Mouse (Mus musculus) embryonic facial prominence, embryonic 15.5 days (tissue): ENCODE data around the gene Syne3. TPM values are rescaled to one million over a fixed set of nuclear protein-coding genes. Genes with fewer than 3 reads are reported as not detected.

Experiments
- ATAC-seq: fragments of 200-750 bp; cut with Nextera tagmentation; 2 replicates; pipeline ENCODE4 v1.8.0; 2017; ENCODE audit warnings: low read depth, moderate TSS enrichment; ENCODE audit not compliant: insufficient number of reproducible peaks, low FRiP score, low TSS enrichment
- H3K27ac ChIP-seq: fragments of 300-500 bp; sonication (generic); replicated peaks from 2 replicates; pipeline ENCODE4 v1.5.1; 2015; ENCODE audit warnings: mild to moderate bottlenecking, inconsistent platforms
- H3K27me3 ChIP-seq: fragments of 300-500 bp; sonication (generic); 2 replicates; pipeline ENCODE4 v1.6.1; 2015; ENCODE audit warnings: inconsistent platforms
- H3K36me3 ChIP-seq: fragments of 300-500 bp; sonication (generic); 2 replicates; pipeline ENCODE4 v1.6.1; 2015; ENCODE audit warnings: mild to moderate bottlenecking, inconsistent platforms
- H3K4me1 ChIP-seq: fragments of 300-500 bp; sonication (generic); 2 replicates; pipeline ENCODE4 v1.6.1; 2015; ENCODE audit warnings: inconsistent platforms
- H3K4me2 ChIP-seq: fragments of 300-500 bp; sonication (generic); replicated peaks from 2 replicates; pipeline ENCODE4 v1.6.1; 2015; ENCODE audit warnings: mild to moderate bottlenecking, inconsistent platforms
- H3K4me3 ChIP-seq: fragments of 300-500 bp; sonication (generic); replicated peaks from 2 replicates; pipeline ENCODE4 v1.5.1; 2015; ENCODE audit warnings: mild to moderate bottlenecking, inconsistent platforms
- H3K9ac ChIP-seq: fragments of 300-500 bp; sonication (generic); 2 replicates; pipeline ENCODE4 v1.6.1; 2015; ENCODE audit warnings: inconsistent platforms
- H3K9me3 ChIP-seq: fragments of 300-500 bp; sonication (generic); replicated peaks from 2 replicates; pipeline ENCODE4 v1.6.1; 2016; ENCODE audit warnings: inconsistent platforms
- WGBS: fragments of 180-500 bp; shearing (Covaris S2); methylation state at CpG from one replicate; pipeline ENCODE4 v1.1.7; 2015; 5-methylcytosine and 5-hydroxymethylcytosine counted together
- polyA plus RNA-seq: library from polyadenylated mRNA; unstranded; fragments of >200 nt; fragmentation: Nextera tagmentation; extraction: Ambion mirVana; gene quantifications from 2 replicates; pipeline ENCODE4 v1.2.1, GENCODE M21; 2015

The Syne3 gene
- polyA plus RNA-seq, 1 experiment from 2014 or later, result 3.6 TPM

DNA sequence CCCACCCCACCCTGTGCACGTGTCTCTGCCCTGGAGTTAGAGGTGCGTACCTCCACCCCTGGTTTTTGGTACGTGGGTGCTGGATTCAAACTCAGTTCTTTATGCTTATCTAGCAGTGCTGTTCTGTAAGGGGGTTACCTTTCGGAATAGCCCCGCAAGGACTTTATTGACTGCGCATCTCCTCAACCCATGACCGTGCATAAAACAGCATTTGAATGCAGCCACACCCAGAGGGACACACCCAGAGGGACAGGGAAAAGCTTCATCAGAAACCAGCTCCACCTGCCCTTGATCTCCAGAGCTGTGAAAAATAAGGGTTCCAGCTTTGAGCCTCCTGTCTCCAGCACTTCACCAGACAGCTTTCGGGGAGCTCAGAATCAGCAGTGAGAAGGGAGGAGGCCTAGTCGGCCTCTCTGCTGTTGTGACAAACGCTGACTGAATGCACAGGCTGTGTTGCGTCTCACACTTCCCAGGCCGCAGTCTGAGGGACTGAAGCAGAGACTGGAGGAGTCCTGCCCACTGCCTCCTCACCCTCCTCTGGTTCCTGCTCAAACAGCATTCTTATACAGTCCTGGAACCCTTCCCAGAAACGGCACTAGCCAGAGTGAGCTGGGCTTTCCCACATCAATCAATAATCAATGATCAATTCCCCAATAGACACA lies 107.1 kb downstream of the Syne3 start:
- no peaks in the 10 kb centered on the region for H3K27me3 ChIP-seq
- H3K9me3 ChIP-seq, result no peaks in the 10 kb centered on the region
- H3K36me3 ChIP-seq, result no peaks in the 10 kb centered on the region
- 80% methylated on average over 13 of the region's 13 CpGs for WGBS
- H3K4me2 ChIP-seq, result no peak overlapping the region
- H3K27ac ChIP-seq, result no peak overlapping the region
- H3K9ac ChIP-seq, result no peak overlapping the region
- no peak overlapping the region for H3K4me3 ChIP-seq
- peaks cover 21% of the 10 kb centered on the region for H3K4me1 ChIP-seq
- ATAC-seq, result no peak

DNA sequence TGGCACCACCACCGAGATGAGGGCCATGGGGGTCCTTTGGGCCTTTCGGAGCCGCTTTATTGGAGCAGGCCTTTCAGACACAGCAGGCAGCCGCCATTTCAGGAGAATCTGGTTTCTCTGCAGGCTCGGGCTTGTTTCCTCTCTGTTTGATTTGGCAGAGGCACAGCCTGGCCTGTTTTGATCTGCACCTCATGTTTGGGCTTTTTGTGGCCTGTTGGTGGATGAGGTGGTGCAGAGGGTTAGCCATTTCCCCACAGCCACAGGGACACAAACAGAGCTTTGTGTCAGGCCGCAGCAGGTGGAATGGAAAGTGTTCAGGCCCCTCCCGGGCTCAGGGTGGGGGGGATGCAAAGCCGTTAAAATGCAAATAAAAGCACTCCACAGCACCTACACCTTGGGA lies 108.3 kb downstream of the Syne3 start:
- H3K9me3 ChIP-seq, result no peaks in the 10 kb centered on the region
- H3K36me3 ChIP-seq, result no peaks in the 10 kb centered on the region
- WGBS, result 37% methylated on average over 8 of the region's 8 CpGs
- H3K9ac ChIP-seq, result no peak overlapping the region
- peaks cover 31% of the 10 kb centered on the region for H3K4me1 ChIP-seq
- H3K4me3 ChIP-seq, result no peak overlapping the region
- ATAC-seq, result no peak
- H3K27me3 ChIP-seq, result no peaks in the 10 kb centered on the region
- no peak overlapping the region for H3K27ac ChIP-seq
- H3K4me2 ChIP-seq, result no peak overlapping the region

- 54% methylated on average over 3 of the region's 3 CpGs for WGBS
- Histone ChIP-seq H3K4me3 (no peak overlapping the region), H3K27ac (no peak overlapping the region), H3K4me1 (peaks cover 31% of the 10 kb centered on the region), H3K27me3 (no peaks in the 10 kb centered on the region), H3K4me2 (no peak overlapping the region), H3K9ac (no peak overlapping the region), H3K36me3 (no peaks in the 10 kb centered on the region), H3K9me3 (no peaks in the 10 kb centered on the region)
- no peak for ATAC-seq
Measured at GRCm38 (mm10) chr12:104899835-104900234, 109.8 kb downstream of the Syne3 start.

DNA sequence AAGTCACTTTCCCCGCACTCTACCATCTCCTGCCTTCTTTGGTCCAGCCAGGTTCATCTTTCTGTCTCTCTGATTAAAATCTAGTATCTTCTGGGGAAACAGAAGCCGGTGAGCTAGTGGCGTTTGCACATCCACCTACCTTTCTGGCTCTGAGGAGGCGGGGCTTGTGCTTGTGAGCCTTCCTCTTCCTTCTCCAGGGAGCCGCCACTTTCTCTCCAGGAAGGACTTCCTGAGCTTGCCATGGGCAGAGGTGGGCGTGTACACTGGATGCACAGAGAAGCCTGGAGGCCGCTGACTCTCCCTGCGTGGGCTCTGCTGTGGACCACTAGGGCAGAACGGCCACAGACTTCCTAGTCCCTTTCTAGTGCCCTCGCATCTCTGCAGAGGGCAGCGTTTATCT lies 110.4 kb downstream of the Syne3 start:
- 51% methylated on average over 11 of the region's 11 CpGs for WGBS
- Histone ChIP-seq H3K9me3 (no peaks in the 10 kb centered on the region), H3K27me3 (no peaks in the 10 kb centered on the region), H3K4me1 (peaks cover 28% of the 10 kb centered on the region), H3K4me2 (no peak overlapping the region), H3K36me3 (no peaks in the 10 kb centered on the region), H3K4me3 (no peak overlapping the region), H3K9ac (no peak overlapping the region), H3K27ac (no peak overlapping the region)
- ATAC-seq, result no peak

DNA sequence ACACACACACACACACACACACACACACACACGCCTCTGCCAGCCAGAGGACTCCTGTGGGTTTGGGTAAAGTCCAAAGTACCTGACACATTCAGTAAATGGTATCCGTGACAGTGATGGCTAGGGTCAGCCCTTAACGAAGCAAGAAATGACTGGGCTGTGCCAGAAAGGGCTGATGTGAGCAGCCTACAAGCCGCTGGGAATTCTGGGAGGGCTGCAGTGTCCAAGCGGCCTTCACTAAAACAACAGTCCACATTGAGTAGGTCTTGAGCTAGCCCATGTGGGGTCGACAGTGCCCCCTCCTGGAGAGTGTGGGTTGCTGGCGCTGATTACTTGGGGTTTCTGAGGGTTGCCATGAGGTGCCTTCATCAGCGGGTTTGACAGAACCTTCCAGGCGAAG lies 110.9 kb downstream of the Syne3 start:
- no peak overlapping the region for H3K4me3 ChIP-seq
- H3K36me3 ChIP-seq, result no peaks in the 10 kb centered on the region
- no peak overlapping the region for H3K9ac ChIP-seq
- H3K4me2 ChIP-seq, result no peak overlapping the region
- peaks cover 23% of the 10 kb centered on the region for H3K4me1 ChIP-seq
- H3K27me3 ChIP-seq, result no peaks in the 10 kb centered on the region
- no peaks in the 10 kb centered on the region for H3K9me3 ChIP-seq
- no peak overlapping the region for H3K27ac ChIP-seq
- 67% methylated on average over 9 of the region's 9 CpGs for WGBS
- ATAC-seq, result no peak

- Histone ChIP-seq H3K9me3 (no peaks in the 10 kb centered on the region), H3K4me3 (no peak overlapping the region), H3K36me3 (no peaks in the 10 kb centered on the region), H3K27ac (peak overlapping the region; percentile 60), H3K4me1 (peaks cover 23% of the 10 kb centered on the region), H3K27me3 (no peaks in the 10 kb centered on the region), H3K9ac (no peak overlapping the region), H3K4me2 (no peak overlapping the region)
- ATAC-seq, result peak; percentile 56; the same call in 1 of the 2 replicates
- 45% methylated on average over 8 of the region's 8 CpGs for WGBS
Measured at GRCm38 (mm10) chr12:104897051-104897618, 112.5 kb downstream of the Syne3 start.

DNA sequence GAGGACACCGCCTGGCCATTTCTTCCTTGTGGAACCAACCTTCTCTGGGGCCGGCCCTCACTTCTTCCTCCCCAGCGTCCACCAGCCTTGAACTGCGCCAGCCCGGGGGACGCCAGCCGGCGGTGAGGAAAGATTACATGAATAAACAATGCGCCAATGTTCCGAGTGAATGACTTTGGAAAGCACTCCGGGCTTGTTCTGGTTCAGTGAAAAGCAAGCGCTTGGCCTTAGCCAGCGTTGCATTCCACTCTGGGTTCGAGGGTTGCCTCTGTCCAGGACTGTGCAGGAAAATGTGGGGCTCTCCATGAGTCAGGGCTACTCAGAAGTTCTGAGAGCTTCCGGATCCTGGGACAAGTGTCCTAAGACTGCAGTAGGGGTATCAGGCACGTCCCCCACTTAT lies 113.0 kb downstream of the Syne3 start:
- H3K36me3 ChIP-seq, result no peaks in the 10 kb centered on the region
- 60% methylated on average over 16 of the region's 16 CpGs for WGBS
- no peaks in the 10 kb centered on the region for H3K9me3 ChIP-seq
- no peak overlapping the region for H3K4me2 ChIP-seq
- no peak overlapping the region for H3K4me3 ChIP-seq
- H3K27me3 ChIP-seq, result no peaks in the 10 kb centered on the region
- peaks cover 23% of the 10 kb centered on the region for H3K4me1 ChIP-seq
- peak; percentile 31; the same call in 1 of the 2 replicates for ATAC-seq
- H3K9ac ChIP-seq, result no peak overlapping the region
- peak overlapping the region; percentile 60 for H3K27ac ChIP-seq

DNA sequence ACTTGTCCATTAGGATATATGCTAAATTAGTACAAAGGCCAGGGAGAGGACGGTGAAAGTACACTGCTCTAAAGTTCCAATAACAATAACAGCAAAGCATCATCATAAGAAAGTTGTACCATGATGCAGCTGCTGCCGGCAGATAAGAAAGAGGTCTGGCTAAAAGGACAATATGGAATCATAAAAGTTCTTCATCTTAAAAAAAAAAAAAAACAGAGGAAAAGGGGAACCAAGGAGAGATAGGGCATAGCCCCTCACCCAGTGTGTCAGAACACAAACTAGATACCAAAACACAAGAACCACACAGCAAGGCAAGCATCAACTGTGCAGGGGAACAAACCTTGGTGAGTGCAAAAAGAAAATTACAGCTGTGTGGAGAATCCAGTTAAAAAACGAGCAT lies 117.4 kb downstream of the Syne3 start:
- Histone ChIP-seq H3K27ac (no peak overlapping the region), H3K4me1 (peaks cover 12% of the 10 kb centered on the region; the same call in 1 of the 2 replicates), H3K36me3 (no peaks in the 10 kb centered on the region), H3K9ac (no peak overlapping the region), H3K27me3 (no peaks in the 10 kb centered on the region), H3K9me3 (no peaks in the 10 kb centered on the region), H3K4me3 (no peak overlapping the region), H3K4me2 (no peak overlapping the region)
- 94% methylated on average over 3 of the region's 3 CpGs for WGBS
- ATAC-seq, result no peak

DNA sequence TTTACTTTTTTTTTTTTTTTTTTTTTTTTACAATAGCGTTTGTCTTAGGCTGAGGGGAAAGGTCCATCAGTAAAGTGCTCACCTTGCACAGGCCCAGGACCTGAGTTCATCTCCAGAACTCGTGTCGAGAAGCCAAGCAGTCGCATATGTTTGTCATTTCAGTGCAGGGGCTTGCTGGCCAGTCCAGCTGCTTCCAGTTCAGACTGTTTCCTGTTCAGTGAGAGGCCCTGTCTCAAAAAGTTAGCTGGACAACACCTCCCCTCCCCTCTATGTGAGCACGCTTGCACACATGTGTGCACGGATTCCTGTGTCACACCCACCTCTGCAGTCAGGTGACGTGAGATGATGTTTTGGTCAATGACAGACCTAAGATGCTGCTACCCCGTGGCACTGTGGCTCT lies 119.5 kb downstream of the Syne3 start:
- Histone ChIP-seq H3K27me3 (no peaks in the 10 kb centered on the region), H3K4me3 (no peak overlapping the region), H3K9ac (no peak overlapping the region), H3K4me1 (0 out of 2 replicates have a peak, but pooled peaks cover 4% of the 10 kb centered on the region), H3K27ac (no peak overlapping the region), H3K9me3 (no peaks in the 10 kb centered on the region), H3K36me3 (no peaks in the 10 kb centered on the region), H3K4me2 (no peak overlapping the region)
- WGBS, result 45% methylated on average over 8 of the region's 8 CpGs
- ATAC-seq, result no peak

DNA sequence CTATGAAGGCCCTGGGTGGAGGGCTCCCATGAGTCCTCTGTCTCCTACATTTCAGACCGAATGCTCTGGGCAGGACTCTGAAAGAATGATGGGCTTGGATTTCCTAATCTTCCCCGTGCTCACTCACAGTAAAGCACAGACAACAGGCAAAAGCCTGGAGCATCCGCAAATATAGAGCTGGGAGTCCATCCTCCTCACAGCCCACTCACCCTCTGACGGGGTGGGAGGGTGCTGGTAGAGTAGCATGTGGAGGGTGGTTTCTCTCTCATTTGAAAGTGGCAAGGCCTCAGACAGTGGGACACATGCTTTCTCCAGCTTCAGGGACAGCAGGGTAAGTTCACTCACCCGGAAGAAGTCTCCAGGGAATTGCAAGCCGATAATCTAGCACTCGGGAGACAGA lies 123.5 kb downstream of the Syne3 start:
- 0 out of 2 replicates have a peak, but pooled peaks cover 4% of the 10 kb centered on the region for H3K4me1 ChIP-seq
- H3K4me2 ChIP-seq, result no peak overlapping the region
- WGBS, result 85% methylated on average over 7 of the region's 7 CpGs
- ATAC-seq, result no peak
- no peaks in the 10 kb centered on the region for H3K9me3 ChIP-seq
- H3K27ac ChIP-seq, result no peak overlapping the region
- H3K9ac ChIP-seq, result no peak overlapping the region
- H3K4me3 ChIP-seq, result no peak overlapping the region
- no peaks in the 10 kb centered on the region for H3K36me3 ChIP-seq
- no peaks in the 10 kb centered on the region for H3K27me3 ChIP-seq

- Histone ChIP-seq H3K9me3 (no peaks in the 10 kb centered on the region), H3K4me1 (no peaks in the 10 kb centered on the region), H3K27ac (no peak overlapping the region), H3K4me3 (no peak overlapping the region), H3K27me3 (no peaks in the 10 kb centered on the region), H3K36me3 (no peaks in the 10 kb centered on the region), H3K9ac (no peak overlapping the region), H3K4me2 (no peak overlapping the region)
- no peak for ATAC-seq
- WGBS, result 57% methylated on average over 5 of the region's 5 CpGs
Measured at GRCm38 (mm10) chr12:104882533-104882932, 127.1 kb downstream of the Syne3 start.

GRCm38 (mm10) chr12:104882061-104882460 lies 127.5 kb downstream of the Syne3 start:
- 52% methylated on average over 2 of the region's 2 CpGs for WGBS
- H3K27ac ChIP-seq, result no peak overlapping the region
- H3K9ac ChIP-seq, result no peak overlapping the region
- no peaks in the 10 kb centered on the region for H3K9me3 ChIP-seq
- ATAC-seq, result no peak
- no peak overlapping the region for H3K4me3 ChIP-seq
- no peak overlapping the region for H3K4me2 ChIP-seq
- H3K36me3 ChIP-seq, result no peaks in the 10 kb centered on the region
- no peaks in the 10 kb centered on the region for H3K27me3 ChIP-seq
- no peaks in the 10 kb centered on the region for H3K4me1 ChIP-seq
